Mouse (Mus musculus) megakaryocyte, embryonic 14.5 days (primary cell): ENCODE measurements around the gene Prdm1. TPM values are rescaled to one million over a fixed set of nuclear protein-coding genes. Genes with fewer than 3 reads are reported as not detected.

ENCODE experiments used
- H3K27me3 ChIP-seq: replicated peaks from 2 replicates; pipeline ENCODE3; 2012; ENCODE audit warnings: inconsistent platforms
- H3K36me3 ChIP-seq: replicated peaks from 2 replicates; pipeline ENCODE3; 2012; ENCODE audit warnings: low read length, inconsistent platforms, mixed read lengths
- H3K4me1 ChIP-seq: 2 replicates; pipeline ENCODE4 v1.6.1; 2012; ENCODE audit warnings: inconsistent platforms
- H3K4me3 ChIP-seq: replicated peaks from 2 replicates; pipeline ENCODE3; 2012; ENCODE audit warnings: moderate library complexity, mild to moderate bottlenecking, inconsistent platforms
- H3K9me3 ChIP-seq: 2 replicates; pipeline ENCODE4 v1.6.1; 2012; ENCODE audit warnings: inconsistent platforms
- FLI1 ChIP-seq: IDR thresholded peaks from 2 replicates; pipeline ENCODE4 v1.6.1; 2012; ENCODE audit warnings: low read length, inconsistent platforms, mixed read lengths
- GATA1 ChIP-seq: IDR thresholded peaks from 3 replicates; pipeline ENCODE4 v1.6.1; 2012; ENCODE audit warnings: mixed read lengths, low read length, inconsistent platforms, borderline replicate concordance
- polyA plus RNA-seq: library from polyadenylated mRNA; stranded (reverse); fragments of >175 nt; gene quantifications from 2 replicates; pipeline ENCODE4 v1.2.3, GENCODE M21; 2012; ENCODE audit warnings: low replicate concordance; ENCODE audit not compliant: insufficient read depth

Prdm1 gene
- polyA plus RNA-seq, 1 experiment: 0.81 TPM

DNA sequence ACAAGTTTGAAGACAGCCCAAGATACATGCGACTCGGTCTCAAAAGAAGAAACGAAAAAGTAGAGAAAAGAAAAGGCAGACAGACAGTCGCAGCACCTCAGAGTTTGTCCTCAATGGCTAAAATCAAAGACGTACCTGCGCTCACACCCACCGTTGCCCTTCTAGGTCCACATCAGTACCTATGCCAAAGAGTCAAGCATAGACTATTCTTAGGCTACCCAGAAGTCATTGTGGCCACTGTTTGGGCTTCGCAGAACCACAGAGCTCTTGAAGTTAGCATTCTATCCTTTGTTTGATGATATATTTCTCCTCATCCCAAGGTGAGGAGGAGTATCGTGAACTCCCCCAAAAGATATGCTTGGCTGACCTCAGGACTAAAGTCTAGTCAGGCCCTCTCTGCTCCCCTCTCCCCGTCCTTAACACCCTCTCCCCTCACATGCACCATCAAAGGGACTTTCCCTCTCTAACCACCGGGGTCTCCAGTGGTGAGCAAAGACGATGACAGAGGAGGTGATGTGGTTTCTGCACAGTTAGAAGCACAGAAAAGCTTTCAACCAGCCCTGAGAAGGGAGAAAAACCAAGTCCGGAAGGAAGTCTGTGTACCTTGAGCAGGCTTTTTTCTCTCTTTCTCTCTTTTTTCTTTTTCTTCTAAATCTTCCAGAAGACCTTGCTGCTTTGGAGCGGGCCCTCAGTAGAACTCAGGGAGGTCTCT is 99.0 kb downstream of the Prdm1 start:
- Histone ChIP-seq H3K9me3 (no peaks in the 10 kb centered on the region), H3K4me1 (no peaks in the 10 kb centered on the region; the same call in 1 of the 2 replicates), H3K36me3 (no peaks in the 10 kb centered on the region), H3K27me3 (peaks cover 14% of the 10 kb centered on the region), H3K4me3 (no peak overlapping the region)
- no peak for TF ChIP-seq FLI1
- no peak for TF ChIP-seq GATA1

DNA sequence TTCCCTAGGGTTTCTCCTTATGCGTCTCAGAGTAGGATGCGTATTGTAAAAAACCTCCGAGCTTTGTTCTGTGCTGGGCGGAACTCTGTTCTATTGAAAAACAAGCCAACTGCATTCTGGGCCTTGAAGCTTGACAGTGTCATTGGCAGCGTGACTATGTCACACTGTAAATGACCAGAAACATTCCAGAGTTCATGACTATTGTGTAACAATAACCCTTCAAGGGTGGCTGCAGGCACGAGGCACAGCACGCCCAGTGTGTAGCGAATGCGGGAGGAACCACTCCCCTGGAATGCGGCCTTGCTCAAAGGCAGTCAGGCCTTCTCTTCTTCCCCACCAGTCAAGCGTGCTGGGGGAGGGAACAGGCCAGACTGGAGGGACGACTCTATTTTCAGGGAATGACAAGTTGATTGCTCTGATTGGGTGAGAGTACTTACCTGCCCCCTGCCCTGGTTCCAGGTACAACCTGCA is 100.4 kb downstream of the Prdm1 start:
- Histone ChIP-seq H3K4me1 (no peaks in the 10 kb centered on the region; the same call in 1 of the 2 replicates), H3K4me3 (peak overlapping the region; percentile 15)

DNA sequence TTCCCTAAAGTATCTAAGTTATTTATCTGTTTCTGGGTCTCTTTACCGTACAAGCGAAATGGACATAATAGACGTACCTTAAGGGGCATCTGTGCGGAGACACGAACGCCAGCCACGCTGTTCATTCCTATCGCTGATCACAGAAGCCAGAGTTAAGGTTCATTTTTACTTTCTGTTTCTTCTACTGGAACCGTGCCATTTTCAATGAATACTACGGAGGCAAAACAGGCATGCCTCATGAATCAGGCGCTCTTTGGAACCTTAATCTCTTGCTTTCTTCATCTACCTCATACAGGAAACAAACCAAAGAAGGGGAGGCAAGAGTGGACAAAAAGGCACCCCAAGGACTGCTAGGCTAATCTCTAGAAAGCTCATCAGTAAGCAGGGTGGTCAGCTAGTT is 100.9 kb downstream of the Prdm1 start:
- Histone ChIP-seq H3K27me3 (peaks cover 9% of the 10 kb centered on the region), H3K36me3 (no peaks in the 10 kb centered on the region), H3K9me3 (no peaks in the 10 kb centered on the region), H3K4me3 (no peak overlapping the region), H3K4me1 (no peaks in the 10 kb centered on the region; the same call in 1 of the 2 replicates)
- TF ChIP-seq FLI1 (no peak), GATA1 (no peak)

More for the DNA sequence above, 100.4 kb downstream of the Prdm1 start:
- Histone ChIP-seq H3K9me3 (no peaks in the 10 kb centered on the region), H3K27me3 (peaks cover 9% of the 10 kb centered on the region), H3K36me3 (no peaks in the 10 kb centered on the region)
- TF ChIP-seq FLI1 (no peak), GATA1 (no peak)

DNA sequence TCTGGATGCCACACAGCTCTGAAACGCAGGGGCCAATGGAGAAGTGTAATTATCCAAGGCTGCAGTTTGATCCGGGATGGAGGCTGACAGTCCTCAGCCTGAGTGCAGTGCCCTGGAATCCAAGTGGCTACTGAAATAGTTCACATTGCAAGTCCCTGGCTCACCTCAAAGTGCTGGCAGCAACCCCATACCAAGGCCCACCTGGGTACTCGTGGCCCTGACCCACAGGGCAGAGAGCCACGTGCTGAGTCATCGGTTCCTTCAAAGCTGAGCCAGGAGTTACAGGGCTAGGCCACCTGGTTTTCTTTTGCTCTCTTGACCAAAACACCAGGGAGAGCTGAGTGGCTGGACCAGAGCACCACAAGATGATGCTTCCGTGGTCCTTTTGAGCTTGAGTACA is 103.3 kb downstream of the Prdm1 start:
- H3K36me3 ChIP-seq: no peaks in the 10 kb centered on the region

DNA sequence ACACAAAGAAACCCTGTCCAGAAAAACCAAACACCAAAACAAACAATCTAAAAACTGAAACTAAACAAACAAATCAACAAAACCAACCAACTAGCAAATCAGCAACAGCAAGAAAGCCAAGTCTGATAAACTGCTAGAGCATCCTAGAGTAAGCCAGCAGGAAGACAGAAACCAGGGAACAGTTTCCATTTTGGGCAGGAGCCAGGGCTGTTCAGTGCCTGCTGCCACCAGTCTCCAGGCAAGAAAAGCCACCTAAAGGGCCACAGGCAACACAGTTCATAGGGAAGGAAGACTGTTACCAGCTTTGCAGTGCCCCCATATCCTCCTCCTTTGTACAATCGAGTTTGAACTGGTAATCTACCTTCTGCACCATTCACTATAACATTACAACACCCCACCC is 106.4 kb downstream of the Prdm1 start:
- Histone ChIP-seq H3K9me3 (no peaks in the 10 kb centered on the region), H3K36me3 (no peaks in the 10 kb centered on the region)
- TF ChIP-seq GATA1 (no peak), FLI1 (no peak)

More for the DNA sequence above, 103.3 kb downstream of the Prdm1 start:
- Histone ChIP-seq H3K4me3 (no peak overlapping the region), H3K4me1 (no peaks in the 10 kb centered on the region), H3K9me3 (no peaks in the 10 kb centered on the region), H3K27me3 (peaks cover 6% of the 10 kb centered on the region)
- TF ChIP-seq FLI1 (no peak), GATA1 (no peak)

DNA sequence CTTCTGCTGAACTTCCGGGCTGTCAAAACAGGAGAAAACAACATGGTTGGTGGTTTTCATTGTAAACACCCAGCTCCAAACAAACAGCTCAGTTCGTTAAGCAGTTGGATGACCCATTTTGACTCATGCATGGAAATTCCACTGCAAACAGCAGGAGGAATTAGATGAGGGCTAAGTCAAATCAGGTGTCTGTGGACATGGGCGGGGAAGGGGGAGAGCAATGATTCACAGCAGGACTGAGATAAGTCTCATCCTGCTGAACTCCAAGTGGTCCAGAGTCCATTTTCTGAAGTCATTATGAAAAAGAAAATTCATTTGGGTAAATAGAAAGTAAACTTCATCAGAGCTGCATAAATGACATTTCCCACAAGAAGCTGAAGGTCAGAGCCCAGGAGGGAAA is 108.1 kb downstream of the Prdm1 start:
- Histone ChIP-seq H3K4me3 (no peak overlapping the region), H3K9me3 (no peaks in the 10 kb centered on the region), H3K27me3 (peaks cover 6% of the 10 kb centered on the region), H3K4me1 (no peaks in the 10 kb centered on the region), H3K36me3 (no peaks in the 10 kb centered on the region)
- TF ChIP-seq FLI1 (no peak), GATA1 (no peak)

More for the DNA sequence above, 106.4 kb downstream of the Prdm1 start:
- Histone ChIP-seq H3K4me3 (no peak overlapping the region), H3K27me3 (peaks cover 6% of the 10 kb centered on the region), H3K4me1 (no peaks in the 10 kb centered on the region)

DNA sequence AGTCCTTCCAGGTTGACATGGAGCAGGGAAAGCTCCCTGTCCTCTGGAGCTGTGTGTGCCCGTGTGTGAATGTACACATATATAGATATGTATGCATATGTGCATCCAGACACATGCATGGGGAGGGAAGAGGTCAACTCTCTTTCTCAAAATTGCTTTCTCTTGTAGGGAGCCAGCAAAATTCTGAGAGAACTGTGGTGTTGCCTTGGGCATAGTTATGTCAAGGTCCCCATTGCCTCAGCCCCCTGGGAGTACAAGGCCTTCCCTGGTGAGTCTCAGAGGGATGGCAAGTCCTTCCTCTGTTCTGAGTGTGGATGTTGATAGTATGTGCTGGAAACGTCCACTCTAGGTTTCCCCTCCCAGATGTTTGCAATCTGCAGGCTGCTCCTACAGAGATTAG is 109.4 kb downstream of the Prdm1 start:
- Histone ChIP-seq H3K9me3 (no peaks in the 10 kb centered on the region), H3K4me1 (no peaks in the 10 kb centered on the region), H3K4me3 (no peak overlapping the region), H3K27me3 (peaks cover 5% of the 10 kb centered on the region), H3K36me3 (no peaks in the 10 kb centered on the region)
- no peak for TF ChIP-seq FLI1
- TF ChIP-seq GATA1: no peak

DNA sequence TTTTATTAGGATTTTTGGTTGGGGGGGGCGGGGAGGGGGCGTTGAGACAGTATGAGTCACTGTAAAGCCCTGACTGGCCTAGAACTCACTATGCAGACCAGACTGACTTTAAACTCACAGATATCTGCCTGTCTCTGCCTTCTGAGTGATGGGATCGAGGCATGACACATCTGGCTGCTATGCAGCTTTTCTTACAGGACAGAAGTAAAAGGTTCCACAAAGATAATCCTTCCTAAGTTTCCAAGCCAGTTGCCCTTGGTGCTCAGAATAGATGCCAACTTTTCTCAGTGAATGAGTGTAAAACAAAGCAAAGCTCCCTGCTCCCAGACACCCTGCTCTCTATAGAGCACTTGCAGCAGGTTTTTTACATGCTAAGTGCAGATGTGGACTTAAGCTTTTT is 112.7 kb downstream of the Prdm1 start:
- Histone ChIP-seq H3K4me3 (no peak overlapping the region), H3K36me3 (no peaks in the 10 kb centered on the region), H3K4me1 (no peaks in the 10 kb centered on the region; the same call in 1 of the 2 replicates), H3K9me3 (no peaks in the 10 kb centered on the region), H3K27me3 (peaks cover 5% of the 10 kb centered on the region)
- TF ChIP-seq GATA1 (no peak), FLI1 (no peak)

DNA sequence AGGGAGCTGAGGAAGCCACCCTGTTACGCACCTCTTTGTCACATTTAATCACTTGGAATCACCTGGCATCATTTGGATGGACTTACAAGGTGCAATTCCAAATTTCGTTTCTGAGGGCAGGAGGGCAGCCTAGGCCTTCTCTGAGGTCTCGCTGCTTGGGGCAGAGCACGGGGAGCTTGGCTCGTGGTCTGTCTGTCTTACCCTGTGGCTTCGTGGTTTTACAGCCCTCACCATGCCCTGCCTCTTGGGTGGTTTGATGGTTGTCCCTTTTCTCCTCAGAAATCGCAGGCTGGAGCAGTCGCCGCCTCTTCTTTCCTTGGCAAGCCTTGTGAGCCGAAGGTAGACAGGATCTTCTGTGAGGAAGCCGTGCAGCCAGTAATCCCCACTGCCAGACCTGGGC is 118.3 kb downstream of the Prdm1 start:
- Histone ChIP-seq H3K27me3 (peaks cover 21% of the 10 kb centered on the region), H3K4me1 (peaks cover 8% of the 10 kb centered on the region), H3K4me3 (no peak overlapping the region), H3K9me3 (peaks cover 9% of the 10 kb centered on the region), H3K36me3 (no peaks in the 10 kb centered on the region)
- TF ChIP-seq FLI1 (no peak), GATA1 (no peak)

DNA sequence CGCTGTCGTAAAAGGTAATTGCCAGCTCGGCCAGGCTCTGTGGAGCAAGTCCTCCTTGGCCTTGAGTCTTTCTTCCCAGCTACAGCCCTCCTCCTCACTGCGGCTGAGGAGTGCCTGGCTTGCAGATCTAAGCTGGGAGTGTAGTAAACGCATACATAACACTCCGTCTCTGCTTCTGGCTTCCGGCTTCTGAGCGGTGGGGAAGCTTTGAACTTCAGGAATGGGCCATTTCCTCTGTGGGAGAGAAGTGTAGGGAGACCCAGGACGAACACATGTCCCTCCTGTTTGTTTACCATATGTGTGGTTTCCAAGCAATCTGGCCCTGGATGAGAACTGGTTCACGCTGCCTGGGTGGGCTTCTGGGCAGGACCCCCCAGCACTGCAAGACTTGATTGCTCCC is 119.2 kb downstream of the Prdm1 start:
- Histone ChIP-seq H3K4me3 (no peak overlapping the region), H3K4me1 (peaks cover 8% of the 10 kb centered on the region), H3K9me3 (peaks cover 9% of the 10 kb centered on the region), H3K27me3 (peaks cover 21% of the 10 kb centered on the region), H3K36me3 (no peaks in the 10 kb centered on the region)
- TF ChIP-seq FLI1 (no peak), GATA1 (no peak)

DNA sequence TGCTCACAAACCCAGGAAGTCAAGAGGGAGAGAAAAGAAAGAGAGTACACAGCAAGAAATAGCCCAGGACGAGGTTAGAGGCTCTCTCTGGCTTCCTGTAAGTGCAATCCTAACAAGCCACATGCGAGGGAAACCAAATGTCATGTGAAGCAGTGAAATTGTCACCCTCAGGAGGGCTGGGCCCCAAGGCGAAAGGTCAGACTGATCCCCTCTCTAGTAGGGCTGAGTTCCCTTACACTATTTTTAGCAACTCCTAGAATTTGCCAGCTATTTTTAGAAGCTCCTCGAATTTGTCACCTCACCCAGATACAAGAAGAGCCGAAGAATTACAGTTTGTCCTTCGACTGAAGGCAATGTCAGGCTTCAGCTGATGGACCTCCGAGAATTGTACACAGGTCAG is 124.9 kb downstream of the Prdm1 start:
- Histone ChIP-seq H3K4me1 (peaks cover 8% of the 10 kb centered on the region), H3K36me3 (no peaks in the 10 kb centered on the region), H3K27me3 (peaks cover 10% of the 10 kb centered on the region), H3K9me3 (peaks cover 8% of the 10 kb centered on the region), H3K4me3 (no peak overlapping the region)
- no peak for TF ChIP-seq GATA1
- TF ChIP-seq FLI1: no peak
